Comparison of ENCODE assay signal across 20 mouse cellular contexts in the genomic region with DNA sequence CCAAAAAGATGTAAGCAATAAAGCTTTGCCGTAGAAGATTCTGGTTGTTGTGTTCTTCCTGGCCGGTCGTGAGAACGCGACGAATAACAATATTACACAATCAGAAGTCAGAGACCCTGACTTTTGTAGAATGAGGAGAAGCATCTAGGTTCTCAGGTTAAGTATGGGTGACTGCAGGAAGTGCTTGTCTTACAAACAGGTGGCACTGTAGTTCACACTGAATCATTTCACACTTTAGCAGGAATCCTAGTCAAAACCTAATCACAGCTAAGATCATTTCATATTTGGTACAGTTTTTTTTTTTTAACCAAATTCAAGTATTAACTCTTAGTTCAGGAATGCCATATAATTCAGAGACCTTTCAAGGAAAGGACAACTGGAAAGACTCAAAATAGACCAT. TPM values are rescaled to one million over a fixed set of nuclear protein-coding genes. Genes with fewer than 3 reads are reported as not detected.
"Had no signal": no experiment of that assay in that cellular context is flagged by ENCODE, and none has a peak within 500 bp of the region (broad histone marks: within the 10 kb centered on the region; RNA-seq: fewer than 3 reads in every experiment).

No protein-coding gene starts in this region.

- H3K27me3 ChIP-seq: lung, embryonic 15.5 days; megakaryocyte, embryonic 14.5 days; midbrain, embryonic 13.5 days; midbrain, embryonic 15.5 days; neural tube, embryonic 12.5 days; stomach, embryonic 15.5 days had no signal

- H3K4me1 ChIP-seq: lung, embryonic 15.5 days; megakaryocyte, embryonic 14.5 days; midbrain, embryonic 13.5 days; midbrain, embryonic 15.5 days; neural tube, embryonic 12.5 days; stomach, embryonic 15.5 days had no signal

- H3K36me3 ChIP-seq: lung, embryonic 15.5 days; midbrain, embryonic 13.5 days; midbrain, embryonic 15.5 days; neural tube, embryonic 12.5 days; stomach, embryonic 15.5 days had no signal

- H3K27ac ChIP-seq: lung, embryonic 15.5 days; macrophage; midbrain, embryonic 13.5 days; midbrain, embryonic 15.5 days; neural tube, embryonic 12.5 days; stomach, embryonic 15.5 days; stomach, postnatal 0 days had no signal

- DNase-seq: liver, postnatal 0 days; lung, adult 2 months; right cerebral cortex, postnatal 14 days; thymus, adult 2 months; thymus, postnatal 14 days; thymus, postnatal 36 days had no signal

- H3K4me3 ChIP-seq: lung, embryonic 15.5 days; megakaryocyte, embryonic 14.5 days; midbrain, embryonic 13.5 days; midbrain, embryonic 15.5 days; neural tube, embryonic 12.5 days; stomach, embryonic 15.5 days had no signal

- H3K9ac ChIP-seq: liver, postnatal 0 days; lung, embryonic 15.5 days; midbrain, embryonic 13.5 days; midbrain, embryonic 15.5 days; neural tube, embryonic 12.5 days; stomach, embryonic 15.5 days had no signal

RNA-seq across cellular contexts. Expression of a gene that starts 18.9 kb away (rescaled TPM):
- total RNA-seq: megakaryocyte progenitor cell, adult 5-6 weeks; monocyte, adult 5-6 weeks; neutrophil, adult 5-6 weeks had no signal
- polyA plus RNA-seq: macrophage had no signal

RNA-seq across cellular contexts. Expression of a gene that starts 33.8 kb away (rescaled TPM):
- total RNA-seq: megakaryocyte progenitor cell, adult 5-6 weeks; monocyte, adult 5-6 weeks; neutrophil, adult 5-6 weeks had no signal
- polyA plus RNA-seq: macrophage; spleen, adult 2 months had no signal

RNA-seq across cellular contexts. Expression of a gene that starts 51.0 kb away (rescaled TPM):
- total RNA-seq: megakaryocyte progenitor cell, adult 5-6 weeks; monocyte, adult 5-6 weeks had no signal
- polyA plus RNA-seq: macrophage; midbrain, embryonic 11.5 days; midbrain, embryonic 13.5 days; midbrain, embryonic 15.5 days; neural tube, embryonic 14.5 days had no signal
